Mouse (Mus musculus) T-helper 17 cell (primary cell): ENCODE data around the gene Mybph.

Experiments
- in situ Hi-C, 2 experiments: fragments of 300-600 bp; cut with MboI, MseI; formaldehyde crosslinking; loops; 1 replicate in 1 of 2; 2 replicates in 1 of 2; pipeline ENCODE4 v1.15.1; 2025; ENCODE audit warnings: high pct_unique_total_duplicates in 2 of 2

Gene Mybph

GRCm38 (mm10) chr1:134184089-134184488 is 9.2 kb upstream of the Mybph start:
- in situ Hi-C loops: no loop called here

- in situ Hi-C loops: no loop called here
These were observed 5.0 kb upstream of the Mybph start for GRCm38 (mm10) chr1:134188217-134188616.

- in situ Hi-C loops: no loop called here
These were observed 4.1 kb upstream of the Mybph start for GRCm38 (mm10) chr1:134188989-134189729.

GRCm38 (mm10) chr1:134191192-134191591 is 2.1 kb upstream of the Mybph start:
- in situ Hi-C loops: no loop called here

- in situ Hi-C loops: no loop called here
These were observed 1.2 kb upstream of the Mybph start for GRCm38 (mm10) chr1:134192024-134192423.

GRCm38 (mm10) chr1:134193674-134194197 is 488 bp downstream of the Mybph start:
- in situ Hi-C loops: no loop called here

GRCm38 (mm10) chr1:134194298-134195022 is 1.2 kb downstream of the Mybph start:
- in situ Hi-C loops: no loop called here

- in situ Hi-C loops: no loop called here
These were observed 1.9 kb downstream of the Mybph start for GRCm38 (mm10) chr1:134195117-134195516.

- in situ Hi-C loops: no loop called here
These were observed 2.3 kb downstream of the Mybph start for GRCm38 (mm10) chr1:134195571-134195970.

GRCm38 (mm10) chr1:134195979-134196378 is 2.7 kb downstream of the Mybph start:
- in situ Hi-C loops: no loop called here

- in situ Hi-C loops: no loop called here
These were observed 3.1 kb downstream of the Mybph start for GRCm38 (mm10) chr1:134196386-134196785.

GRCm38 (mm10) chr1:134197325-134197982 is 4.2 kb downstream of the Mybph start:
- in situ Hi-C loops: no loop called here

- in situ Hi-C loops: no loop called here
These were observed 5.1 kb downstream of the Mybph start for GRCm38 (mm10) chr1:134198197-134198995.

- in situ Hi-C loops: loop anchor here in 1 of 2 experiments (10.0 kb wide), 1 partner anchor 1574 kb away; the partner anchor contains the start of gene Tnni1
These were observed 7.2 kb downstream of the Mybph start for GRCm38 (mm10) chr1:134200481-134200880.

GRCm38 (mm10) chr1:134200998-134201686 is 7.9 kb downstream of the Mybph start:
- in situ Hi-C loops: loop anchor here in 1 of 2 experiments (10.0 kb wide), 1 partner anchor 1574 kb away; the partner anchor contains the start of gene Tnni1

GRCm38 (mm10) chr1:134201751-134202420 is 8.6 kb downstream of the Mybph start:
- in situ Hi-C loops: loop anchor here in 1 of 2 experiments (10.0 kb wide), 1 partner anchor 1573 kb away; the partner anchor contains the start of gene Tnni1

- in situ Hi-C loops: loop anchor here in 1 of 2 experiments (10.0 kb wide), 1 partner anchor 1571 kb away; the partner anchor contains the start of gene Tnni1
These were observed 11.0 kb downstream of the Mybph start for GRCm38 (mm10) chr1:134204230-134204629.

- in situ Hi-C loops: loop anchor here in 1 of 2 experiments (10.0 kb wide), 1 partner anchor 1569 kb away; the partner anchor contains the start of gene Tnni1
These were observed 12.2 kb downstream of the Mybph start for GRCm38 (mm10) chr1:134205296-134206018.

GRCm38 (mm10) chr1:134206085-134206484 is 12.8 kb downstream of the Mybph start:
- in situ Hi-C loops: loop anchor here in 1 of 2 experiments (10.0 kb wide), 1 partner anchor 1569 kb away; the partner anchor contains the start of gene Tnni1
